ENCODE assay signal across 21 mouse cellular contexts in genomic region chr16:51002876-51003275, GRCm38 (mm10).
A peak's percentile ranks its signal among the peaks of the same experiment; 100 is the strongest.
DNase-seq lines count a peak whose midpoint lies in the region; ATAC-seq lines count a peak whose summit lies in the region.
"Had no signal": no experiment of that assay in that cellular context is flagged by ENCODE, and none has a peak within 500 bp of the region (broad histone marks: within the 10 kb centered on the region; RNA-seq: fewer than 3 reads in every experiment).

No protein-coding gene starts in this region.

- no peaks in the 10 kb centered on the region for H3K9me3 ChIP-seq in forebrain, embryonic 14.5 days (replicated peaks; ENCODE audit: control insufficient read depth, low read length)
- H3K9me3 ChIP-seq in forebrain, embryonic 11.5 days (ENCODE audit: control insufficient read depth, low read length) = no peaks in the 10 kb centered on the region
- no peaks in the 10 kb centered on the region for H3K9me3 ChIP-seq in midbrain, embryonic 14.5 days (ENCODE audit: control insufficient read depth, low read length)
- no peaks in the 10 kb centered on the region for H3K9me3 ChIP-seq in midbrain, embryonic 13.5 days
- H3K9me3 ChIP-seq in heart, embryonic 11.5 days (replicated peaks; ENCODE audit: control insufficient read depth, low read length) = no peaks in the 10 kb centered on the region
- H3K9me3 ChIP-seq: embryonic facial prominence, embryonic 15.5 days; forebrain, embryonic 10.5 days; heart, embryonic 12.5 days; hindbrain, embryonic 10.5 days; hindbrain, embryonic 15.5 days had no signal

- H3K36me3 ChIP-seq in forebrain, embryonic 14.5 days (ENCODE audit: control insufficient read depth, insufficient read depth, low read length) = no peaks in the 10 kb centered on the region
- H3K36me3 ChIP-seq in forebrain, embryonic 11.5 days (ENCODE audit: control insufficient read depth, insufficient read depth, low read length) = no peaks in the 10 kb centered on the region
- no peaks in the 10 kb centered on the region for H3K36me3 ChIP-seq in midbrain, embryonic 14.5 days (ENCODE audit: control insufficient read depth, insufficient read depth, low read length)
- no peaks in the 10 kb centered on the region for H3K36me3 ChIP-seq in midbrain, embryonic 13.5 days
- H3K36me3 ChIP-seq in heart, embryonic 11.5 days (ENCODE audit: control insufficient read depth, insufficient read depth, low read length) = no peaks in the 10 kb centered on the region
- H3K36me3 ChIP-seq: embryonic facial prominence, embryonic 15.5 days; forebrain, embryonic 10.5 days; heart, embryonic 12.5 days; hindbrain, embryonic 10.5 days; hindbrain, embryonic 15.5 days had no signal

- no peaks in the 10 kb centered on the region for H3K27me3 ChIP-seq in forebrain, embryonic 14.5 days (replicated peaks; ENCODE audit: control insufficient read depth, insufficient read depth, low read length)
- H3K27me3 ChIP-seq in forebrain, embryonic 11.5 days (ENCODE audit: control insufficient read depth, insufficient read depth, low read length) = no peaks in the 10 kb centered on the region
- no peaks in the 10 kb centered on the region for H3K27me3 ChIP-seq in midbrain, embryonic 14.5 days (ENCODE audit: control insufficient read depth, insufficient read depth, low read length)
- no peaks in the 10 kb centered on the region for H3K27me3 ChIP-seq in midbrain, embryonic 13.5 days
- H3K27me3 ChIP-seq in heart, embryonic 11.5 days (ENCODE audit: control insufficient read depth, insufficient read depth, low read length) = no peaks in the 10 kb centered on the region
- H3K27me3 ChIP-seq: embryonic facial prominence, embryonic 15.5 days; heart, embryonic 12.5 days; hindbrain, embryonic 15.5 days had no signal

- no peak overlapping the region for H3K4me2 ChIP-seq in forebrain, embryonic 14.5 days (ENCODE audit: low read length)
- no peak overlapping the region for H3K4me2 ChIP-seq in forebrain, embryonic 11.5 days (ENCODE audit: low read depth, low read length, severe bottlenecking)
- H3K4me2 ChIP-seq in midbrain, embryonic 14.5 days (ENCODE audit: low read length) = no peak overlapping the region
- no peak overlapping the region for H3K4me2 ChIP-seq in midbrain, embryonic 13.5 days (replicated peaks)
- H3K4me2 ChIP-seq in heart, embryonic 11.5 days = no peak overlapping the region
- H3K4me2 ChIP-seq: embryonic facial prominence, embryonic 15.5 days; heart, embryonic 12.5 days; hindbrain, embryonic 15.5 days had no signal

- H3K27ac ChIP-seq in forebrain, embryonic 14.5 days (ENCODE audit: low read depth, low read length) = no peak overlapping the region
- no peak overlapping the region for H3K27ac ChIP-seq in forebrain, embryonic 11.5 days (ENCODE audit: low read depth, low read length)
- no peak overlapping the region for H3K27ac ChIP-seq in midbrain, embryonic 14.5 days (replicated peaks; ENCODE audit: low read depth, low read length)
- H3K27ac ChIP-seq in midbrain, embryonic 13.5 days = no peak overlapping the region
- H3K27ac ChIP-seq in heart, embryonic 11.5 days (ENCODE audit: low read depth, low read length) = no peak overlapping the region
- H3K27ac ChIP-seq: embryonic facial prominence, embryonic 15.5 days; forebrain, embryonic 10.5 days; heart, adult 2 months; hindbrain, embryonic 10.5 days; hindbrain, embryonic 15.5 days had no signal

- DNase-seq in adrenal gland, postnatal 10 days = peak; percentile 62
- no peak for DNase-seq in adrenal gland, adult 8-10 months
- DNase-seq in forebrain, embryonic 14.5 days (ENCODE audit: low spot score) = peak; percentile 10
- DNase-seq in forebrain, embryonic 11.5 days (ENCODE audit: low spot score) = no peak
- peak; percentile 5 for DNase-seq in midbrain, embryonic 14.5 days
- DNase-seq in adipocyte (ENCODE audit: low spot score) = peak; percentile 25
- DNase-seq: cerebellum, adult 11 months; cerebellum, adult 9-10 months; embryo, embryonic 11 days; gastrocnemius, postnatal 14 days; heart, adult 2 months; kidney, adult 11 months had no signal

- 0 out of 2 replicates have a peak, but pooled peaks have one; percentile 32 for ATAC-seq in forebrain, embryonic 14.5 days
- no peak for ATAC-seq in forebrain, embryonic 11.5 days (replicated peaks; ENCODE audit: low FRiP score)
- no peak for ATAC-seq in midbrain, embryonic 14.5 days (ENCODE audit: low FRiP score, low TSS enrichment)
- ATAC-seq in midbrain, embryonic 13.5 days = no peak
- no peak for ATAC-seq in heart, embryonic 11.5 days (replicated peaks; ENCODE audit: insufficient number of reproducible peaks, low FRiP score, low TSS enrichment)
- ATAC-seq: forebrain, embryonic 16.5 days had no signal

- no peak overlapping the region for H3K9ac ChIP-seq in forebrain, embryonic 14.5 days (ENCODE audit: low read length)
- no peak overlapping the region for H3K9ac ChIP-seq in forebrain, embryonic 11.5 days (ENCODE audit: low read length)
- no peak overlapping the region for H3K9ac ChIP-seq in midbrain, embryonic 14.5 days (replicated peaks; ENCODE audit: low read length)
- H3K9ac ChIP-seq in midbrain, embryonic 13.5 days (replicated peaks) = no peak overlapping the region
- H3K9ac ChIP-seq in heart, embryonic 11.5 days (ENCODE audit: low read depth, low read length) = no peak overlapping the region
- H3K9ac ChIP-seq: embryonic facial prominence, embryonic 15.5 days; heart, embryonic 12.5 days; hindbrain, embryonic 15.5 days had no signal

- H3K4me3 ChIP-seq in forebrain, embryonic 14.5 days (ENCODE audit: low read depth, low read length) = no peak overlapping the region
- H3K4me3 ChIP-seq in forebrain, embryonic 11.5 days (ENCODE audit: low read depth, low read length) = no peak overlapping the region
- no peak overlapping the region for H3K4me3 ChIP-seq in midbrain, embryonic 14.5 days (replicated peaks; ENCODE audit: low read depth, low read length)
- H3K4me3 ChIP-seq in midbrain, embryonic 13.5 days (replicated peaks) = no peak overlapping the region
- no peak overlapping the region for H3K4me3 ChIP-seq in heart, embryonic 11.5 days (ENCODE audit: low read depth, low read length)
- H3K4me3 ChIP-seq: embryonic facial prominence, embryonic 15.5 days; erythroblast, embryonic 14.5 days; forebrain, embryonic 10.5 days; heart, adult 2 months; heart, embryonic 12.5 days; hindbrain, embryonic 10.5 days; hindbrain, embryonic 15.5 days had no signal

- peaks cover 5% of the 10 kb centered on the region; the same call in 1 of the 2 replicates for H3K4me1 ChIP-seq in forebrain, embryonic 14.5 days (ENCODE audit: control insufficient read depth, insufficient read depth, low read length)
- H3K4me1 ChIP-seq in forebrain, embryonic 11.5 days (replicated peaks; ENCODE audit: control insufficient read depth, insufficient read depth, low read length) = no peaks in the 10 kb centered on the region
- no peaks in the 10 kb centered on the region for H3K4me1 ChIP-seq in midbrain, embryonic 14.5 days (ENCODE audit: control insufficient read depth, insufficient read depth, low read length)
- peaks cover 9% of the 10 kb centered on the region for H3K4me1 ChIP-seq in midbrain, embryonic 13.5 days (replicated peaks)
- no peaks in the 10 kb centered on the region for H3K4me1 ChIP-seq in heart, embryonic 11.5 days (ENCODE audit: control insufficient read depth, insufficient read depth, low read length)
- H3K4me1 ChIP-seq: embryonic facial prominence, embryonic 15.5 days; heart, embryonic 12.5 days; hindbrain, embryonic 10.5 days; hindbrain, embryonic 15.5 days had no signal

Comparison
In these comparisons a context has a peak if more than half of its experiments do, and no peak if none do; other contexts are left out.
1. DNase-seq: peak in adrenal gland, postnatal 10 days (single experiment), forebrain, embryonic 14.5 days (single experiment), midbrain, embryonic 14.5 days (single experiment) and adipocyte (single experiment); none in adrenal gland, adult 8-10 months (single experiment) and forebrain, embryonic 11.5 days (single experiment).